Mouse (Mus musculus) kidney, embryonic 14.5 days (tissue): ENCODE results near the gene Gm10570. TPM values are rescaled to one million over a fixed set of nuclear protein-coding genes. Genes with fewer than 3 reads are reported as not detected.
A peak's percentile ranks its signal among the peaks of the same experiment; 100 is the strongest.

Source experiments
- ATAC-seq: fragments of 200-750 bp; cut with Nextera tagmentation; 2 replicates; pipeline ENCODE4 v1.8.0; 2017; ENCODE audit warnings: moderate number of reproducible peaks, mild to moderate bottlenecking, moderate TSS enrichment, moderate library complexity; ENCODE audit not compliant: low FRiP score, low TSS enrichment
- H3K27ac ChIP-seq: fragments of 300-500 bp; sonication (generic); 2 replicates; pipeline ENCODE4 v1.5.1; 2014; ENCODE audit warnings: low read depth, mild to moderate bottlenecking, low read length, moderate library complexity, mixed read lengths
- H3K27me3 ChIP-seq: fragments of 300-500 bp; sonication (generic); 2 replicates; pipeline ENCODE4 v1.6.1; 2014; ENCODE audit warnings: mild to moderate bottlenecking, low read length; ENCODE audit not compliant: control insufficient read depth, insufficient read depth
- H3K36me3 ChIP-seq: fragments of 300-500 bp; sonication (generic); 2 replicates; pipeline ENCODE4 v1.6.1; 2014; ENCODE audit warnings: low read length, mixed read lengths; ENCODE audit not compliant: control insufficient read depth, insufficient read depth
- H3K4me1 ChIP-seq: fragments of 300-500 bp; sonication (generic); 2 replicates; pipeline ENCODE4 v1.6.1; 2014; ENCODE audit warnings: low read length, mixed read lengths; ENCODE audit not compliant: control insufficient read depth, insufficient read depth
- H3K4me2 ChIP-seq: fragments of 300-500 bp; sonication (generic); replicated peaks from 2 replicates; pipeline ENCODE4 v1.6.1; 2014; ENCODE audit warnings: low read depth, mild to moderate bottlenecking, low read length
- H3K4me3 ChIP-seq: fragments of 300-500 bp; sonication (generic); 2 replicates; pipeline ENCODE4 v1.5.1; 2014; ENCODE audit warnings: mild to moderate bottlenecking, low read length
- H3K9ac ChIP-seq: fragments of 300-500 bp; sonication (generic); 2 replicates; pipeline ENCODE4 v1.6.1; 2014; ENCODE audit warnings: low read depth, mild to moderate bottlenecking, low read length, moderate library complexity
- H3K9me3 ChIP-seq: fragments of 300-500 bp; sonication (generic); 2 replicates; pipeline ENCODE4 v1.6.1; 2016; ENCODE audit warnings: low read length; ENCODE audit not compliant: control insufficient read depth
- WGBS: fragments of 180-500 bp; shearing (Covaris S2); extraction: QIAGEN DNeasy Blood & Tissue Kit; methylation state at CpG from one replicate; pipeline ENCODE4 v1.1.7; 2014; 5-methylcytosine and 5-hydroxymethylcytosine counted together
- polyA plus RNA-seq: library from polyadenylated mRNA; unstranded; fragments of >200 nt; fragmentation: Nextera tagmentation; extraction: Ambion mirVana; gene quantifications from 2 replicates; pipeline ENCODE4 v1.2.1, GENCODE M21; 2014

The Gm10570 gene
- polyA plus RNA-seq, 1 experiment from 2014 or later = not detected

DNA sequence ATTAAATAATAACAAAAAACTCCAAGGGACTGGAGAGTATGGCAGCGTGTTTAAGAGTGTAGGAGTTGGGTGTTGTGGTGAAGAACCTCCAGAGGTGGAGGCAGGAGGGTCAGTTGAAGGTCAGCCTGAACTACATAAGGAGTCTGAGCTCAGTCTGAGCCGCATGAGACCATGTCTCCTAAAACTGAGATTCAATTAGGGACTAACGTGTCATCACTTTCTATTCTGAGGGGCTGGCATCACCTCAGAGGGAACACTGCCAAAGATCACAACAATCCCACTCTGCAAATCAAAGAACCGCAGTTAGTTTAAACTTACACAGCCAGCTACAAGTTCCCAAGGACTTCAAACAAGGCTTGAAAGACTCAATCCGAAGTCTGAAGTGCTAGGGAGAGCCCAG lies 15.1 kb upstream of the Gm10570 start:
- WGBS = 79% methylated on average over 5 of the region's 5 CpGs
- Histone ChIP-seq H3K4me3 (no peak overlapping the region), H3K4me1 (no peaks in the 10 kb centered on the region), H3K9me3 (no peaks in the 10 kb centered on the region), H3K27ac (no peak overlapping the region), H3K36me3 (peaks cover 41% of the 10 kb centered on the region), H3K9ac (no peak overlapping the region), H3K27me3 (no peaks in the 10 kb centered on the region), H3K4me2 (no peak overlapping the region)
- no peak for ATAC-seq

DNA sequence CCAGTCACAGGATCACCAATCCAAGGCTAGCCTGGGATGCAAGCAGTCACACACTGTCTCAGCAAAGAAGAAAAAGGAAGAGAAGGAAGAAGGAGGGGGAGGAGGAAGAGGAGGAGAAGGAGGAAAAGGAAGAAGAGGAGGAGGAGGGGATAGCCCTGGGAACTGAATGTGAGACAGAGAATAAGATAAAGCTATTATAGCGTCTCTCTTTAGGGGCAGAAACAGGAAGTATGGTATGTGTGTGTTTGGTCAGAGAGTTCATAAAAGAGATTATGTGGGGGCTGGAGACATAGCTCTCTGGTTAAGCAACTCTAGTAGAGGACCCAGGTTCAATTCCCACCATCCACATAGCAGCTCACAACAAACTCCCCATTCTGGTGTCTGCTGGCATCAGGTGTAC lies 14.7 kb upstream of the Gm10570 start:
- Histone ChIP-seq H3K27me3 (no peaks in the 10 kb centered on the region), H3K9me3 (no peaks in the 10 kb centered on the region), H3K27ac (no peak overlapping the region), H3K4me3 (no peak overlapping the region), H3K4me1 (no peaks in the 10 kb centered on the region), H3K36me3 (peaks cover 42% of the 10 kb centered on the region), H3K4me2 (no peak overlapping the region), H3K9ac (no peak overlapping the region)
- ATAC-seq = no peak
- 74% methylated on average over 1 of the region's 1 CpGs for WGBS

DNA sequence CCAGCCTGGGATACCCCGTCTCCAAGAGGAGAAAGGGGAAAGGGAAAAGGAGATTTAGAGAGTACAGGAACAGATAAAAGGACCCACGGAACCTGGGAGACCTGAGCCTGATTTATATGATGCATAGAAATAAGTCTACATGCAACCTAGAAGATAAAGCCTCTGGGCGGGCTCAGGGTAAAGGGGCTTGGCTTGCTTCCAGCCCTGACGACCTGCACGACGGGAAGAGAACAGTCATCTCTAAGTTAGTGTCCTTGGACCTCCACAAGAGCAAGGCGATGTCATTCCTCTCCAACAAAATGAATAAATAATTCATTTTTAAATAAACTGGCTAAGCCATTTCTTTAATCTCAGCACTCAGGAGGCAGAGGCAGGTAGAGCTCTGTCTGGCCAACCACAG lies 14.1 kb upstream of the Gm10570 start:
- 83% methylated on average over 7 of the region's 7 CpGs for WGBS
- ATAC-seq = no peak
- H3K36me3 ChIP-seq = peaks cover 45% of the 10 kb centered on the region
- no peak overlapping the region for H3K9ac ChIP-seq
- H3K4me1 ChIP-seq = no peaks in the 10 kb centered on the region
- H3K4me2 ChIP-seq = no peak overlapping the region
- no peaks in the 10 kb centered on the region for H3K9me3 ChIP-seq
- no peaks in the 10 kb centered on the region for H3K27me3 ChIP-seq
- H3K27ac ChIP-seq = no peak overlapping the region
- no peak overlapping the region for H3K4me3 ChIP-seq

DNA sequence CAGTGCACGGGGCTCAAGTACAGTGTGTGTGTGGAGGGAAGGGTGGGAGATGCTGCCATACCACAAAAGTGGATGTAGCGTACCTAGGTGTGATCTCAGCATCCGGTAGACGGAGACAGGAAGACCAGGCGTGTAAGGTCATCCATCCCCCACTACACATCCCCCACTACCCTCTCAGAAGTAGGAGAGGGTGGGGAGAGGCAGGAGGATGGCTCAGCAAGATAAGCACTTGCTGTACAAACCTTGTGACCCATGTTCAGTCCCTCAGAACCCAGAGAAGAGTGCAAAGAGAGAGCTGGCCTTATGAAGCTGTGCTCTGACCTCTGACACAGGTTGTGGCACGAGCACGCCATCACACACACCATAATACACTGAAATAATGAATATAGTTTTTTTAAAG lies 13.2 kb upstream of the Gm10570 start:
- Histone ChIP-seq H3K9me3 (no peaks in the 10 kb centered on the region), H3K4me1 (no peaks in the 10 kb centered on the region), H3K27ac (no peak overlapping the region), H3K36me3 (peaks cover 41% of the 10 kb centered on the region), H3K4me3 (no peak overlapping the region), H3K27me3 (no peaks in the 10 kb centered on the region), H3K4me2 (no peak overlapping the region), H3K9ac (no peak overlapping the region)
- no peak for ATAC-seq
- WGBS = 89% methylated on average over 7 of the region's 7 CpGs

DNA sequence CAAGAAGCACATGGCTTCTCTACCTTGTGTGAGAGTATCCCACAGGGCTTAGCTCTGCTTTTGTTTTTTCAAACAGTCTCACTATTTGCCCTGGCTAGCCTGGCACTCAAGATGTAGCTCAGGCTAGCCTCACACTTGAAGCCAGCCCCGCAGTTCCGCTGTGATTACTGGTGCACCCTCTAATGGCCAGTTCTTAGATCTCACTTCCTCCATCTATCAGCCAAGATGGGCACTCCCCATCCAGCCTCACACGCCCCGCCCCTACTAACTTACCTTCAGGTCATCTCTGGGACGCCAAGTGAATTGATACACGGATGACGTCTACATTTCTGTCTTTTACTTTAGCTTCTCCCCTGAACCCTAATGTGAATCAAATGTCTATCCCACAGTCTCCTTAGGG lies 11.1 kb upstream of the Gm10570 start:
- H3K9me3 ChIP-seq = no peaks in the 10 kb centered on the region
- WGBS = 89% methylated on average over 7 of the region's 7 CpGs
- no peaks in the 10 kb centered on the region for H3K4me1 ChIP-seq
- no peak overlapping the region for H3K9ac ChIP-seq
- ATAC-seq = no peak
- no peak overlapping the region for H3K4me2 ChIP-seq
- no peak overlapping the region for H3K27ac ChIP-seq
- peaks cover 35% of the 10 kb centered on the region for H3K36me3 ChIP-seq
- H3K27me3 ChIP-seq = no peaks in the 10 kb centered on the region
- no peak overlapping the region for H3K4me3 ChIP-seq

DNA sequence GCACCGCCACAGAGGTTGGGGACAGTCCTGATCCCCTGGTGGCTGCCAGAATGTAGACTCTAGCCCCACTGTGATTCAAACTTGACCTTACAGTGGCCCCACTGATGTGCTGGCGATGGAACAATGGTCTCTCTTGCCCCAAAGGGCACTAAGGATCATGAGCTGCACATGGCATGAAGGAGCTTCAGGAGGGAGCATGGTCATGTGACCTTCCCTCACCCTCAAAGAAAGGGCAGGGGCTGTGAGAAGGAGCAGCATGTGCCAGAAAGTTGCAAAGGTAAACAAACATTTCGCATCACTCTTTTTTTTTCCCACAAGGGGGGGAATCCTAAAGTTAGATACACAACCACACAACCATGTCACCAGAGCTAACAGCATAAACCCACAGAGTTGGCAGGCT lies 9.6 kb upstream of the Gm10570 start:
- ATAC-seq = no peak

DNA sequence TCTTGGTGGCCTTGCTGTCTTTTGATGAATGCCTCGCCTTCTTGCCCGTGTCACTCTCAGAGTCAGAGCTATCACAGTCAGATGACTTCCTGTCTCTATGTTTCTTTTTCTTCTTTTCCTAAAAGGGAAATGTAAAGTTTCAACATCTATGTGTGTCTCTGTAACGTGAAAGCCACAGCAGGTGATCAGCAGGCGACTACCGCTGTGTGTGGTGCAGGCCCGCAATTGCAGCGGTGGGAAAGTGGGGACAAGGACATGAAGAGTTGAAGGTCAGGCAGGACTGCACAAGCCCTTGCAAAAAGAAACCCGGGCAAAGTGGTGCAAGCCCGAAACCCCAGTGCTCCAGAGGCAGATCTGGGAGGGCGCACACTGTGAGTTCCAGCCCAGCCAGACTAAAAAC lies 8.2 kb upstream of the Gm10570 start:
- 0 out of 2 replicates have a peak overlapping the region, but pooled peaks have one; percentile 38 for H3K27ac ChIP-seq
- peaks cover 21% of the 10 kb centered on the region; the same call in 1 of the 2 replicates for H3K36me3 ChIP-seq

More for the DNA sequence above, 9.6 kb upstream of the Gm10570 start:
- H3K4me2 ChIP-seq = no peak overlapping the region
- no peak overlapping the region for H3K27ac ChIP-seq
- no peak overlapping the region for H3K4me3 ChIP-seq
- no peak overlapping the region for H3K9ac ChIP-seq
- H3K36me3 ChIP-seq = peaks cover 31% of the 10 kb centered on the region
- no peaks in the 10 kb centered on the region for H3K27me3 ChIP-seq
- no peaks in the 10 kb centered on the region for H3K4me1 ChIP-seq
- 75% methylated on average over 3 of the region's 3 CpGs for WGBS
- H3K9me3 ChIP-seq = no peaks in the 10 kb centered on the region

DNA sequence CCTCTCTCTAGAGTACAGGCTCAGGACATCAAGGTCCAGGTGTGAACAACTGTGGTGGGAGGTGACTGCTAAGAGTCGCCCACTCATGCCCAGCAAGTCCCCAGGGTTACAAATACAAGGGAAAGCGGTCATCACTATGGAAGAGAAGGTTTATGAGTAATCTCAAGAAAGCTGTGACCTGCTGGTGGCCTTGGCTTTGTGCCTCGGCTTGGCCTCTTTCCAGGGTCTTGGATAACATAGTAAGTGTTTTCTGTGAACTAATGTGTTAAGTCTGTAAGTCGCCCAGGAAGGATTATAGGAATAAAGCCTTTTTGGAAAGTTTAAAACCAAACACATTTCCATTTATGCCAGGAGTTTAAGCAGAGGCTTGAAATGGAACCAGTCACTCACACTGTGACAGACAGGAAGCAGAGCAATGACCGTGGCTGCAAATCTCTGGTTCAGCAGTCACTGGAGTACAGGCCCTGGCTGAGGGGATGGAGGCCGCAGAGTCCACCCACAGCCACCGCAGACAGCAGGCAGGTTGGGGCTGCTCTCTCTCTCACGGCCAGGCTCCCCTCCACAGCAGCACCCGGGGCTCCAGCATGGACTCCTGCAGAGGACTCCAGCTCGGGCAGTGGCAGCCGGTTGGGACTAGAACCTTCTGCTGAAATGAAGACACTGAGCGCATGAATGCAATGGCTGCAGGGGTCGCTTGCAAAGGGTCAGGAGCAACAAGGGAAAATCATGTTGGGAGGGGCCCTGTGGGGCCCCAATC lies 7.5 kb upstream of the Gm10570 start:
- no peak overlapping the region for H3K4me2 ChIP-seq
- 58% methylated on average over 13 of the region's 13 CpGs for WGBS
- H3K9me3 ChIP-seq = no peaks in the 10 kb centered on the region
- no peak overlapping the region for H3K4me3 ChIP-seq
- peak overlapping the region; percentile 38; the same call in 1 of the 2 replicates for H3K27ac ChIP-seq
- no peak for ATAC-seq
- H3K9ac ChIP-seq = no peak overlapping the region
- peaks cover 21% of the 10 kb centered on the region; the same call in 1 of the 2 replicates for H3K36me3 ChIP-seq
- no peaks in the 10 kb centered on the region for H3K4me1 ChIP-seq
- H3K27me3 ChIP-seq = no peaks in the 10 kb centered on the region

More for the DNA sequence above, 8.2 kb upstream of the Gm10570 start:
- ATAC-seq = no peak
- Histone ChIP-seq H3K4me3 (no peak overlapping the region), H3K27me3 (no peaks in the 10 kb centered on the region), H3K4me1 (no peaks in the 10 kb centered on the region), H3K9me3 (no peaks in the 10 kb centered on the region), H3K4me2 (no peak overlapping the region), H3K9ac (no peak overlapping the region)
- WGBS = 85% methylated on average over 10 of the region's 10 CpGs

DNA sequence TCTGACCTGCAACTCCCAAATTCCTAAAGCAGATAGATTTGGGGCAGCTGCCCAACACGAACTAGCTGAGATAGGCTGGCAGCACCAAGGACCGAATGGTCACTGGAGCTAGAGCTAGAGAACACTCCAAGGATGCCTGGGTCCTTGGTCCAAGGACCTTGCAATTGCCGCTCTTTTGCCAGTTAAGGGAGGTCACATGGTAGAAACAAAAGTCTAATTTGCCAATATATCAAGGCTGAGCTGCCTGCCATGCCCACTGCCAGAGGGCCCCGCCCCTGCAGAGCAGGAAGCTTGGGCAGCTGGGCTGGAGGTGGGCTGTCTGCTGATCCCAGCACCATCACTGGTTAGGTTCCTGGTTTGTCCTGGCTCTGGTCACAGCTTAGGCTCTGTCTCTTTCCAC lies 5.1 kb upstream of the Gm10570 start:
- Histone ChIP-seq H3K9me3 (no peaks in the 10 kb centered on the region), H3K27ac (no peak overlapping the region), H3K4me3 (no peak overlapping the region), H3K9ac (no peak overlapping the region), H3K4me2 (no peak overlapping the region), H3K27me3 (peaks cover 17% of the 10 kb centered on the region), H3K4me1 (peaks cover 6% of the 10 kb centered on the region), H3K36me3 (peaks cover 18% of the 10 kb centered on the region; the same call in 1 of the 2 replicates)
- ATAC-seq = no peak
- WGBS = 88% methylated on average over 4 of the region's 4 CpGs
